Mouse (Mus musculus) spleen, adult 2 months (tissue): ENCODE measurements around the gene Kdm6b.

Experiments
- CTCF ChIP-seq: fragments of 200-500 bp; IDR thresholded peaks from 2 replicates; pipeline ENCODE4 v1.5.1; 2011; ENCODE audit warnings: mild to moderate bottlenecking, inconsistent platforms; ENCODE audit not compliant: insufficient read depth, insufficient read length, insufficient replicate concordance; ENCODE audit errors: extremely low read depth
- POLR2A ChIP-seq: fragments of 200-500 bp; IDR thresholded peaks from 2 replicates; pipeline ENCODE4 v1.6.1; 2011; ENCODE audit warnings: low read depth, low read length, inconsistent platforms

GRCm38 (mm10) chr11:69395634-69396373 is 17.7 kb downstream of the Kdm6b start:
- TF ChIP-seq CTCF (no peak), POLR2A (peak; percentile 24; the same call in 1 of the 2 replicates)
